Mouse (Mus musculus) ES-E14 (cell line): ENCODE results near the gene Btbd6.

Experiments
- CHD2 ChIP-seq: IDR thresholded peaks from 2 replicates; pipeline ENCODE4 v1.6.1; 2014; ENCODE audit warnings: mild to moderate bottlenecking, low read depth, low read length, inconsistent platforms
- MAFK ChIP-seq: IDR thresholded peaks from 2 replicates; pipeline ENCODE4 v1.6.1; 2014; ENCODE audit warnings: mild to moderate bottlenecking, low read depth, low read length, inconsistent platforms; ENCODE audit not compliant: insufficient read depth
- ZC3H11A ChIP-seq: IDR thresholded peaks from 2 replicates; pipeline ENCODE4 v1.6.1; 2012; ENCODE audit warnings: low read depth, mild to moderate bottlenecking, inconsistent platforms, low read length, borderline replicate concordance
- ZNF384 ChIP-seq: IDR thresholded peaks from 2 replicates; pipeline ENCODE4 v1.6.1; 2012; ENCODE audit warnings: low read depth, low read length, inconsistent platforms

GRCm38 (mm10) chr12:113015956-113016355 is 39.7 kb downstream of the Btbd6 start:
- TF ChIP-seq ZNF384: no peak
- no peak for TF ChIP-seq CHD2
- no peak for TF ChIP-seq MAFK
- no peak for TF ChIP-seq ZC3H11A
